Mouse (Mus musculus): Measurements from ENCODE around the gene Slc34a3. TPM values are rescaled to one million over a fixed set of nuclear protein-coding genes. Genes with fewer than 3 reads are reported as not detected.
A peak's percentile ranks its signal among the peaks of the same experiment; 100 is the strongest.

Slc34a3 gene
- not detected in 2 replicates for polyA plus RNA-seq (2012; rRNA removed)

- no peak for DNase-seq (ENCODE audit: low read depth)
- TF ChIP-seq CTCF (IDR thresholded peaks at IDR 0.05; ENCODE audit: borderline replicate concordance, extremely low read depth, insufficient read depth, insufficient read length) (no peak), POLR2A (IDR thresholded peaks at IDR 0.05; ENCODE audit: borderline replicate concordance, extremely low read depth, insufficient read depth, insufficient read length, poor library complexity, severe bottlenecking) (no peak)
These were observed at the start of gene Slc34a3 for GRCm38 (mm10) chr2:25234050-25234449. Slc34a3 (minus strand) TSS chr2:25234364.

- TF ChIP-seq POLR2A (IDR thresholded peaks at IDR 0.05; ENCODE audit: borderline replicate concordance, extremely low read depth, insufficient read depth, insufficient read length, poor library complexity, severe bottlenecking) (no peak), CTCF (IDR thresholded peaks at IDR 0.05; ENCODE audit: borderline replicate concordance, extremely low read depth, insufficient read depth, insufficient read length) (peak; percentile 78; the same call in 1 of the 2 replicates)
- DNase-seq (ENCODE audit: low read depth): peak; percentile 88
These were observed 45.0 kb upstream of the Slc34a3 start for GRCm38 (mm10) chr2:25278928-25279882.

GRCm38 (mm10) chr2:25273010-25273409 is 38.8 kb upstream of the Slc34a3 start:
- TF ChIP-seq CTCF (IDR thresholded peaks at IDR 0.05; ENCODE audit: borderline replicate concordance, extremely low read depth, insufficient read depth, insufficient read length) (no peak), POLR2A (IDR thresholded peaks at IDR 0.05; ENCODE audit: borderline replicate concordance, extremely low read depth, insufficient read depth, insufficient read length, poor library complexity, severe bottlenecking) (no peak)
- DNase-seq (ENCODE audit: low read depth): no peak

- TF ChIP-seq CTCF (IDR thresholded peaks at IDR 0.05; ENCODE audit: borderline replicate concordance, extremely low read depth, insufficient read depth, insufficient read length): no peak
- no peak for DNase-seq (ENCODE audit: low read depth)
These were observed 38.4 kb upstream of the Slc34a3 start for GRCm38 (mm10) chr2:25272515-25272914.

- DNase-seq (ENCODE audit: low read depth): peak; percentile 99
These were observed 37.8 kb upstream of the Slc34a3 start, which contains the start of the genes Ssna1 and Anapc2 for GRCm38 (mm10) chr2:25271827-25272511. Ssna1 (minus strand) TSS chr2:25272438. Anapc2 (plus strand) TSS chr2:25272478.

GRCm38 (mm10) chr2:25267746-25268309 is 33.7 kb upstream of the Slc34a3 start:
- no peak for TF ChIP-seq CTCF (IDR thresholded peaks at IDR 0.05; ENCODE audit: borderline replicate concordance, extremely low read depth, insufficient read depth, insufficient read length)
- no peak for TF ChIP-seq POLR2A (IDR thresholded peaks at IDR 0.05; ENCODE audit: borderline replicate concordance, extremely low read depth, insufficient read depth, insufficient read length, poor library complexity, severe bottlenecking)
- DNase-seq (ENCODE audit: low read depth): no peak

More at GRCm38 (mm10) chr2:25271827-25272511, 37.8 kb upstream of the Slc34a3 start, which contains the start of the genes Ssna1 and Anapc2:
- TF ChIP-seq POLR2A (IDR thresholded peaks at IDR 0.05; ENCODE audit: borderline replicate concordance, extremely low read depth, insufficient read depth, insufficient read length, poor library complexity, severe bottlenecking) (peak; percentile 74; the same call in 1 of the 2 replicates), CTCF (IDR thresholded peaks at IDR 0.05; ENCODE audit: borderline replicate concordance, extremely low read depth, insufficient read depth, insufficient read length) (peak; percentile 11; the same call in 1 of the 2 replicates)

- TF ChIP-seq POLR2A (IDR thresholded peaks at IDR 0.05; ENCODE audit: borderline replicate concordance, extremely low read depth, insufficient read depth, insufficient read length, poor library complexity, severe bottlenecking): no peak
- no peak for TF ChIP-seq CTCF (IDR thresholded peaks at IDR 0.05; ENCODE audit: borderline replicate concordance, extremely low read depth, insufficient read depth, insufficient read length)
- DNase-seq (ENCODE audit: low read depth): peak; percentile 61
These were observed 33.1 kb upstream of the Slc34a3 start for GRCm38 (mm10) chr2:25267241-25267640.

GRCm38 (mm10) chr2:25266720-25267119 is 32.6 kb upstream of the Slc34a3 start:
- TF ChIP-seq POLR2A (IDR thresholded peaks at IDR 0.05; ENCODE audit: borderline replicate concordance, extremely low read depth, insufficient read depth, insufficient read length, poor library complexity, severe bottlenecking) (no peak), CTCF (IDR thresholded peaks at IDR 0.05; ENCODE audit: borderline replicate concordance, extremely low read depth, insufficient read depth, insufficient read length) (no peak)
- DNase-seq (ENCODE audit: low read depth): peak; percentile 29

GRCm38 (mm10) chr2:25265897-25266656 is 31.9 kb upstream of the Slc34a3 start:
- TF ChIP-seq POLR2A (IDR thresholded peaks at IDR 0.05; ENCODE audit: borderline replicate concordance, extremely low read depth, insufficient read depth, insufficient read length, poor library complexity, severe bottlenecking) (no peak), CTCF (IDR thresholded peaks at IDR 0.05; ENCODE audit: borderline replicate concordance, extremely low read depth, insufficient read depth, insufficient read length) (no peak)
- DNase-seq (ENCODE audit: low read depth): peak; percentile 50

- no peak for DNase-seq (ENCODE audit: low read depth)
- TF ChIP-seq CTCF (IDR thresholded peaks at IDR 0.05; ENCODE audit: borderline replicate concordance, extremely low read depth, insufficient read depth, insufficient read length): no peak
- TF ChIP-seq POLR2A (IDR thresholded peaks at IDR 0.05; ENCODE audit: borderline replicate concordance, extremely low read depth, insufficient read depth, insufficient read length, poor library complexity, severe bottlenecking): no peak
These were observed 30.7 kb upstream of the Slc34a3 start for GRCm38 (mm10) chr2:25264851-25265250.
